Mouse (Mus musculus) stomach, postnatal 0 days (tissue): ENCODE results near the gene Cfap97. TPM values are rescaled to one million over a fixed set of nuclear protein-coding genes. Genes with fewer than 3 reads are reported as not detected.

Experiments
- ATAC-seq: fragments of 200-750 bp; cut with Nextera tagmentation; 2 replicates; pipeline ENCODE4 v1.8.0; 2017; ENCODE audit not compliant: low FRiP score, low TSS enrichment
- DNase-seq: peaks from one replicate; pipeline ENCODE4 v3.0.0-alpha.2; 2016; ENCODE audit warnings: low spot score
- H3K27ac ChIP-seq: fragments of 300-500 bp; sonication (generic); replicated peaks from 2 replicates; pipeline ENCODE4 v1.5.1; 2014; ENCODE audit warnings: mild to moderate bottlenecking, control low read depth
- H3K27me3 ChIP-seq: fragments of 300-500 bp; sonication (generic); 2 replicates; pipeline ENCODE4 v1.6.1; 2014; ENCODE audit warnings: low read length; ENCODE audit not compliant: control insufficient read depth, insufficient read depth
- H3K36me3 ChIP-seq: fragments of 300-500 bp; sonication (generic); 2 replicates; pipeline ENCODE4 v1.6.1; 2014; ENCODE audit warnings: low read length, mixed read lengths; ENCODE audit not compliant: control insufficient read depth, insufficient read depth
- H3K4me1 ChIP-seq: fragments of 300-500 bp; sonication (generic); replicated peaks from 2 replicates; pipeline ENCODE4 v1.6.1; 2014; ENCODE audit warnings: antibody characterized with exemption; ENCODE audit not compliant: control insufficient read depth, insufficient read depth
- H3K4me2 ChIP-seq: fragments of 300-500 bp; sonication (generic); replicated peaks from 2 replicates; pipeline ENCODE4 v1.6.1; 2014; ENCODE audit warnings: low read depth, mild to moderate bottlenecking, control low read depth, moderate library complexity
- H3K4me3 ChIP-seq: fragments of 300-500 bp; sonication (generic); 2 replicates; pipeline ENCODE4 v1.5.1; 2014; ENCODE audit warnings: low read depth, low read length, control low read depth
- H3K9ac ChIP-seq: fragments of 300-500 bp; sonication (generic); 2 replicates; pipeline ENCODE4 v1.6.1; 2014; ENCODE audit warnings: mild to moderate bottlenecking, low read length, control low read depth, mixed read lengths
- H3K9me3 ChIP-seq: fragments of 300-500 bp; sonication (generic); 2 replicates; pipeline ENCODE4 v1.6.1; 2016; ENCODE audit warnings: low read length; ENCODE audit not compliant: control insufficient read depth
- CTCF ChIP-seq: IDR thresholded peaks from 2 replicates; pipeline ENCODE4 v1.5.1; 2016; ENCODE audit warnings: antibody characterized with exemption, low read depth, mild to moderate bottlenecking, moderate library complexity
- EP300 ChIP-seq: optimal IDR thresholded peaks from 2 replicates; pipeline ENCODE3; 2016; ENCODE audit warnings: antibody characterized with exemption
- WGBS: fragments of 180-500 bp; shearing (Covaris S2); extraction: QIAGEN DNeasy Blood & Tissue Kit; methylation state at CpG from one replicate; pipeline ENCODE4 v1.1.7; 2014; 5-methylcytosine and 5-hydroxymethylcytosine counted together
- polyA plus RNA-seq: library from polyadenylated mRNA; unstranded; fragments of >200 nt; fragmentation: Nextera tagmentation; extraction: Ambion mirVana; gene quantifications from 2 replicates; pipeline ENCODE4 v1.2.1, GENCODE M21; 2015

The Cfap97 gene
- polyA plus RNA-seq, 1 experiment from 2014 or later = 16.9 TPM

DNA sequence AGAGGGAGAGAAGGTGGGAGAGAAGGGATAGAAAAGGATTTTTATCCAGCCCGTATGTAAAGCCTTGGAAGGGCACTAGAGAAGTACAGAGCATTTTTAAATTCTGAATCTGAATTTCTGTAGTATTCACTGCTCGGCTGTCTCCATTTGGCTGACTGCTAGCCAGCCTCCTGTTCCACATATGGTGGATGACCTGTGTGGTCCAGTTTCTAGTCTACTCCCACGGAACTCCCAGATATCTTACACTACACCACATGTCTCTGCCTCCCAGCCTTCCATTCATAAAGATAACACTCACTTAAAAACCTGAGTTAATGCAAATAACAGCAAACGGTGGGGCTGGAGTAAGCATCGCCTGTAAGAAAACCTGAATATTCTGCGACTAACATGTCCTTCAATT, 2.3 kb upstream of the Cfap97 start:
- H3K4me3 ChIP-seq = no peak overlapping the region
- H3K36me3 ChIP-seq = no peaks in the 10 kb centered on the region
- ATAC-seq (no peak), DNase-seq (no peak)
- 84% methylated on average over 6 of the region's 6 CpGs for WGBS
- no peaks in the 10 kb centered on the region for H3K9me3 ChIP-seq
- TF ChIP-seq EP300 (no peak), CTCF (no peak)
- no peak overlapping the region for H3K27ac ChIP-seq
- H3K9ac ChIP-seq = no peak overlapping the region
- H3K4me1 ChIP-seq = no peaks in the 10 kb centered on the region; the same call in 1 of the 2 replicates
- no peak overlapping the region for H3K4me2 ChIP-seq
- H3K27me3 ChIP-seq = no peaks in the 10 kb centered on the region

- Histone ChIP-seq H3K27ac (no peak overlapping the region), H3K4me1 (no peaks in the 10 kb centered on the region), H3K4me2 (no peak overlapping the region), H3K36me3 (no peaks in the 10 kb centered on the region), H3K4me3 (no peak overlapping the region), H3K27me3 (no peaks in the 10 kb centered on the region), H3K9me3 (no peaks in the 10 kb centered on the region), H3K9ac (no peak overlapping the region)
- TF ChIP-seq EP300 (no peak), CTCF (peak; percentile 42)
- DNase-seq (no peak), ATAC-seq (no peak)
- whole genome bisulfite sequencing = 79% methylated on average over 9 of the region's 9 CpGs
Measured at GRCm38 (mm10) chr8:46149782-46150181, 1.8 kb upstream of the Cfap97 start.

DNA sequence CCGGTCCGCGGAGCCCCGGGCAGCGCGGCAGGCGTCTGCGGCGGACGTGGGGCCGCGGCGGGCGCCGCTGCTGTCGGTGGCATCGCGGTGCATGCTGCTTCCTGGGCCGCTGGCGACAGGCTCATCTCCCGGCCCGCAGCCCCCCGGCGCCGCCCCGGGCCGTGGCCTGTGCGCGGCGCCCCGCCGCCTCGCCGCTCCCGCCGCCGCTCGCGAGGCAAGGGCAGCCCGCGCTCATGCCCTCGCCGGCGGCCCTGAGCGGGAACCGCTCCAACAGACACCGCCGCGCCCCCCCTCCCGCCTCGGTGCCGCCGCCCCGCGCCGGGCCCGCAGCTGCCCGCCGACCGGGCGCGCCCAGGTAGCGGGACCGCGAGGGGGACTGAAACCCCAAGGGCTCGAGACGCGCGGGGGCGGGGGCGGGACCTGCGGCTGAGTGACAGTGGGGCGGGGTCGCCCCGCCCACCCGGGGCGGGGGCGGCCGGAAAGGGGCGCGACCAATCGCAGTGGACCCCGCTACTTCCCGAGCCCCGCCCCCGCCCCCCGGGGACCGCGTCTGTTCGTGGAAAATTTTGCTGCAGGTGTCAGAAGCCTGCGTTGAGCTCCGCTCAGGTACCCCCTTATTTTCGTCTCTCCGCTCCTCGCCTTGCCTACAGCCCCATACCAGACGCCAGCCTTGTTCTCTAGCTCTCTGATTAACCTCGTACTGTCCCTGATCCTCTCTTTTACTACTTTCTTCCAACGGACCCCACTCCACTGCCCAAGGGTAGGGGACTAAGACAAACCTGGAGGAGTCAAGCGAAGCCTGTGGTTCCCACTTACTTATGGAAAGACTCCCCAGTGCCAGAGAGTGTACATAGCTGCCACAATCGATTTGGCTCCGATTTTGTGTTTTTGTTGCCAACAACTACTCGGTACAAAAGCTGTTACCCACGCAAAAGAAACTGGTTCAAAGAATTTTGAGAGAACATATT, 777 bp downstream of the Cfap97 start, which contains the start of gene Snx25:
Gene Snx25 (minus strand): TSS at position 96 of the 968 bp plus-strand sequence.
- peak; percentile 85 for DNase-seq
- no peaks in the 10 kb centered on the region for H3K9me3 ChIP-seq
- H3K9ac ChIP-seq = peak within 1 kb of the TSS; percentile 82
- no peaks in the 10 kb centered on the region for H3K36me3 ChIP-seq
- peak; percentile 85 for ATAC-seq
- peak within 1 kb of the TSS; percentile 72 for H3K4me3 ChIP-seq
- WGBS = 5% methylated on average over 45 of the region's 103 CpGs
- H3K27ac ChIP-seq = peak within 1 kb of the TSS; percentile 65
- H3K4me1 ChIP-seq = no peaks in the 10 kb centered on the region
- TF ChIP-seq EP300 = no peak
- no peak for TF ChIP-seq CTCF
- H3K4me2 ChIP-seq = peak within 1 kb of the TSS; percentile 97
- no peaks in the 10 kb centered on the region for H3K27me3 ChIP-seq

GRCm38 (mm10) chr8:46153042-46153441, 1.5 kb downstream of the Cfap97 start:
- ATAC-seq (no peak), DNase-seq (no peak)
- TF ChIP-seq EP300 (no peak), CTCF (no peak)
- H3K4me3 ChIP-seq = peak overlapping the region; percentile 72; the same call in 1 of the 2 replicates
- no peaks in the 10 kb centered on the region for H3K27me3 ChIP-seq
- no peaks in the 10 kb centered on the region for H3K4me1 ChIP-seq
- peak overlapping the region; percentile 97 for H3K4me2 ChIP-seq
- no peak overlapping the region for H3K9ac ChIP-seq
- 18% methylated on average over 2 of the region's 2 CpGs for WGBS
- no peaks in the 10 kb centered on the region for H3K36me3 ChIP-seq
- no peak overlapping the region for H3K27ac ChIP-seq
- H3K9me3 ChIP-seq = no peaks in the 10 kb centered on the region

- DNase-seq = peak; percentile 98
- ATAC-seq = peak; percentile 99
- Histone ChIP-seq H3K9me3 (no peaks in the 10 kb centered on the region), H3K4me3 (peak overlapping the region; percentile 81), H3K27ac (peak overlapping the region; percentile 84), H3K27me3 (no peaks in the 10 kb centered on the region), H3K9ac (peak overlapping the region; percentile 83), H3K36me3 (no peaks in the 10 kb centered on the region), H3K4me2 (peak overlapping the region; percentile 88), H3K4me1 (no peaks in the 10 kb centered on the region; the same call in 1 of the 2 replicates)
- WGBS = under 1% methylated on average over 68 of the region's 77 CpGs
- no peak for TF ChIP-seq EP300
- peak; percentile 9; the same call in 1 of the 2 replicates for TF ChIP-seq CTCF
Measured at GRCm38 (mm10) chr8:46162953-46163869, 11.6 kb downstream of the Cfap97 start.
